Mouse (Mus musculus): Measurements from ENCODE around the gene Acta1.
A peak's percentile ranks its signal among the peaks of the same experiment; 100 is the strongest.

Gene Acta1

GRCm38 (mm10) chr8:123894502-123895097, at the start of gene Acta1:
TSS of gene Acta1 (minus strand) at chr8:123894751.
- DNase-seq = no peak

DNA sequence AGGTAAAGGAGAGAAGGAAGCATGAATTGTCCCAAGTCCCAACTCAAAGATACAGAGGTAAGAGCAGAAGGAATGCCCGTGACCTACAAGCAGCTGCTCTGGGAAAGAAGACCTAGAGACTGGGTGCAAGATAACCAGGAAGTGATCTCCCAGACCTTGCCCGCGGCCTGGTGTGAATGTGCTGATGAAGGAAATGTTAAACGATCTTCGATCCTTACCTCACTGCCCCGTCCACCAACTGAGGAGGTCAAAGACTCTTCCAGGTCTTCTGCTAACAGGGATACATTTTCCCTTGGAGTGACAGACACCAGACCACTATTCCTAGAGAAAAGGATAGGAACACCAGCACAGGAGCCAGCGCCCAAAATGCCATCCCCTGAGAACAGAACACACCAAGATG, 34.5 kb upstream of the Acta1 start:
- DNase-seq = no peak

- DNase-seq = no peak
Measured at GRCm38 (mm10) chr8:123925671-123926070, 31.1 kb upstream of the Acta1 start.

DNA sequence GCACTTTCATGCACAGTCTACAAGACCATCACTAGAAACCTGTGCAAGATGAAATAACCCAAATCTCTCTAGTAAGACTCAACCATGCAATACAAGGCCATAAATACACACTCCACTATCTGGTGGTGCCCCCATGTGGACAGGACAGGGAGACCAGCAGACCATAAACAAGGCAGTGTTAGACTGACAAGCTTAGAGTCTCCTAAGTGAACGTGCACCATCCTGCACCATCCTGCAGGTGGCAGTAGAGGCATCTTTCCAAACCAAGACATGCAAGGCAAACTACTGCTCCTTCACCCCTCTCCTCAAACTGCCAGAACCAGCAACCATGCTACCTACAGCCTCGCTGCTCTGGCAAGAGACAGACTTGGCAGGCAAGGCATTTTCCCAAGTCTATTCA, 30.2 kb upstream of the Acta1 start:
- peak; percentile 92 for DNase-seq

DNA sequence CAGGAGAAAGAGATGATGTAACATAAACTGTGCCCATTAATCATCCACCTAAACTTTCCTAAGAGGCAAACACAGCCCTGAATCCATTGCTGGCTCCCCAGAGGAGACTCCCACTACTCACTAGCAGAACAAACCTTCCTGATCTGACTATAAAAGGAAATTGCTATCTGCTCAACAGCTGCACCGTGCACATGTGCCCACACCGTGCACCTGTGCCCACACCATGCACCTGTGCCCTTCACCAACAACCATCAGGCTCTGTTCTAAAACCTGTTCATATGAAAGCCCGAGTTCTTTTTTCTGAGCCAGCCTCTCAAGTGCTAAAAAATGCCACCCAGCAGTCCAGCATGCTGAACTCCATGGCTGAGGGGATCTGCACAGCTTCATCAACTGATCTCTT, 20.1 kb upstream of the Acta1 start:
- DNase-seq = no peak

GRCm38 (mm10) chr8:123912265-123912664, 17.7 kb upstream of the Acta1 start:
- no peak for DNase-seq

DNA sequence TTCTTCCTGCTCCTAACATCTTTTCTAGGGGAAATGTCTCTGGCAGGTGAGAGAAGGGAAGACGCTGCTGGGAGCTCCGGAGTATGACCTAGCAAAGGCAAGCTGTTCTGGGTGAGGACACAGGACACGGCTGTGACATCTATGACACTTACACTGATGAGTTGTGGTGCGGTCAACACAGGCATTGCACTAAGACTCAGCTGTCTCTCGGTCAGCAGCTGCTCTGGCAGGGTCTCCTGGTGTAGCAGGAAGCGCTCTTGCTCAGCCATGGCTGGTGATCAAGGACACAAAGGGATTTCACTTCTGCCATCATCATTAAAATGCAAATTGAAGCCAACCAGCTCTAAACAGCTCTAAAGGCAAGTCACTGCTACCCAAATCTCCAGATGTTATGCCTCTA, 13.1 kb upstream of the Acta1 start:
- no peak for DNase-seq

DNA sequence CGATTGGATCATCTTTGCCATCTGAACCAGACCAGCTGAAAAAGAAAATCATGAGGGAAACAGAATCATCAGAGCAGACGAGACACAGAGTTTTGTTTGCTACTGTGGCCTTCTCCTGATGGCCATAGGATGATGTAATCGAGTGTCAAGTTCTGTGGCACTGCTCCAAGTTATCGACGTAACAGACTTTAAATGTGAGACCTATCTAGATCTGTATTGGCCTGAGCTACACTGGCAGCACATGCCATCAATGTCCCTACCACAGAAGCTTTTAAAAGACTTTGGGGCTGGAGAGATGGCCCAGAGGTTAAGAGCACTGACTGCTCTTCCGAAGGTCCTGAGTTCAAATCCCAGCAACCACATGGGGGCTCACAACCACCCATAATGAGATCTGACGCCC, 8.1 kb upstream of the Acta1 start:
- no peak for DNase-seq

DNA sequence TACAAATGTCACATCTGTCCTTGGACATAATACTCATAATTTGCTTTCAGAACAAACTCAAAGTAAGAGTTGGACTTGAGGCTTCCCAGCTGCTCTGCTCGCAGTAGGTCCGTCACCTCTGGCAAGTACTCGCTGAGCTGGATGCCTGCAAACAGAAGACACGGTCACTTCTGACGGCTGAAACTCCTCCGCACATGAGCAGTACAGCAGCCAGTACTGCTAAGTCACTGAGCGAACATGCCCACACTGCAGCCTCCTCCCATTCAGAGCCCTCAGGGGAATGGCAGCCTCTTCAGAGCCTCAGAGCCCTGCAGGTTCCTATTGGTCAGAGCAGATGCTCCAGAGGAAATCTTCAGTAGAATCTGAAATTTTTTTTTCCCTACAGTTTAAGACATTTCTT, 4.8 kb upstream of the Acta1 start:
- no peak for DNase-seq

GRCm38 (mm10) chr8:123898576-123898975, 4.0 kb upstream of the Acta1 start:
- DNase-seq = no peak

GRCm38 (mm10) chr8:123896774-123897173, 2.2 kb upstream of the Acta1 start:
- no peak for DNase-seq

GRCm38 (mm10) chr8:123896366-123896761, 1.8 kb upstream of the Acta1 start:
- no peak for DNase-seq

DNA sequence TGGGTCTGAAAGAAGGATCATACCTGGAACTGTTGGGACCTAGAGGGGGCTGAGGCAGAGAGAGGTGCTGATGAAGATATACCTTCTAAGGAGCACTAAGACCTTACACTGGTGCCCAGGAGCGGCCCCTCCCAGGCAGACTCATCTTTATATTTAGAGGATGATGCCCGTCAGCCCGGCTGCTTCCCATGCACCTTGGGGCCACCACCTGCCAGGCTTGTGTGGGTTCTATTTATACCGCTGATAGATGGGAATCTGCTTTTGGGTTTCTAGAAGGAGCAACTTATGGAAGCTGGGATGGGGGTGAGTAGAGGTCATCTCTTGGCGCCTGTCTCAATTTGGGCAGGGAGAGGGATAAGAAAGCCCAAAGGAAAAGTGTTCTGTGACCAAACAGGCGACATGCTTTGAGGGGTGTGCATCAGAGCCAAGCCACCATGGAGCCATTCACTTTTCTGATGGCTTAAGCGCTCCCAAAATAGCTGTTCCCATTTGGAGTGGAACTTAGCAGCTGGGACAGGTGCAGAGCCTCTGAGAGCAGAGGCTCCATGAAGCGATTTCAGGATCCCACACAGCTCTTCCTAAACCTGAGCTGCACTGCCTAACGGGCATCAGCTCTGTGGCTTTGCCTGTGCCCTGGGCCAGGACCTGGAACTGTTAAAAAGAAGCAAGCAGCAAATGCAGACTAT, 1.3 kb upstream of the Acta1 start:
- no peak for DNase-seq

- no peak for DNase-seq
Measured at GRCm38 (mm10) chr8:123895230-123895629, 679 bp upstream of the Acta1 start.

- DNase-seq = no peak
Measured at GRCm38 (mm10) chr8:123893413-123893812, 1.1 kb downstream of the Acta1 start.

- DNase-seq = no peak
Measured at GRCm38 (mm10) chr8:123892586-123893155, 1.9 kb downstream of the Acta1 start.

DNA sequence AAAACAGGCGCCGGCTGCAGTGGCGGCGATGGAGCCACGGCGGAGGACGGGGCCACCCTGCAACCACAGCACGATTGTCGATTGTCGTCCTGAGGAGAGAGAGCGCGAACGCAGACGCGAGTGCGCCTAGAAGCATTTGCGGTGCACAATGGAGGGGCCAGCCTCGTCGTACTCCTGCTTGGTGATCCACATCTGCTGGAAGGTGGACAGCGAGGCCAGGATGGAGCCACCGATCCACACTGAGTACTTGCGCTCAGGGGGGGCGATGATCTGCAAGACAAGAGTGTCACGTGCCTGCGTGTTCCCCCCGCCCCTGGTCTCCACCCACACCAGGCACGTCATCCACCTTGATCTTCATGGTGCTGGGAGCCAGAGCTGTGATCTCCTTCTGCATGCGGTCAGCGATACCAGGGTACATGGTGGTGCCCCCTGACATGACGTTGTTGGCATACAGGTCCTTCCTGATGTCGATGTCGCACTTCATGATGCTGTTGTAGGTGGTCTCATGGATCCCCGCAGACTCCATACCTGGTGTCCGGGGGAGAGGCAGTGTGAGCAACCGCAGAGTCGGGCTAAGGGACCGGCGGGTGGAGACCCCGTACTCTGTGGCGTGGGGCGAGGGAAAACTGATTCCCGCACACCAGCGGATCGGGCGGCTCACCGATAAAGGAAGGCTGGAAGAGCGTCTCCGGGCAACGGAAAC, 2.5 kb downstream of the Acta1 start:
- no peak for DNase-seq

DNA sequence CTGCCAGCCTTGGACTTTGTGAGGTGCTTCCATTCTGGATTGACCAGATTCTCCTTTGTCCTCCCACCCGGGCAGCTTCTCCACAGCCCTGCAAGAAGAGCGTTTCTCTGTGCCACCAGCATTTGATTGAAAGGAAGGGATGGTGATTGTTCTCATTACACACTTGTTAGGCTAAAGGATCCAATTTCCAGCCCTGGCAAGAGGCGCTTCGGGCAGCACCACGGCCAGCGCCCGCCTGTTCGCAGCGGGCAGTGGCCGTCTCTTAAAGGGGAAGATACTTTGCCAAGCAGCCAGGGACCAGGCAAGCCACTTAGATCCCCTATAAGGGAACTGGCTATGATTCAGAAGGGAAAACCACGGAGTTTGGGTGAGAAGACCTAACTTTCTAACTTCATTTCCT, 3.3 kb downstream of the Acta1 start:
- peak; percentile 35 for DNase-seq

GRCm38 (mm10) chr8:123889797-123890196, 4.8 kb downstream of the Acta1 start:
- DNase-seq = no peak

GRCm38 (mm10) chr8:123887956-123888355, 6.6 kb downstream of the Acta1 start:
- no peak for DNase-seq

- DNase-seq = no peak
Measured at GRCm38 (mm10) chr8:123887163-123887562, 7.4 kb downstream of the Acta1 start.

GRCm38 (mm10) chr8:123884721-123885565, 9.6 kb downstream of the Acta1 start:
- no peak for DNase-seq

DNA sequence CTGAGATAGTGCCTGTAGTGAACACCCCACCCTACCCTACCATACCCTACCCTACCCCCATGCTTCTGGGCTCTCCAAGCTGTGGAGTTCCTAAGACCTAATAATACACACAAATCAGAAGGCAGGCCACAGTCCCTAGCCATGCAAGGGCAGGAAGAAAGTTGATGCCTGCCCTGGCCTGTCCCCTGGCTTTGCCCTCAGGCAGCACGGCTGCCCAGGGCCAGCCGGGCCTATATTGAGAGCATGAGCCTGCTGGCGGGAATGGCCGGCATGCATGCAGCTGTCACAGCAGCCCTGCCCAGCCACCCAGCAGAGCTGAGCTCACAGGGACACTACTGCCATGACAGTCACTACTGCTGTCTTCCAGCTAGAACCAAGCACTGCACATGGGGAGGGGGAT, 11.5 kb downstream of the Acta1 start:
- no peak for DNase-seq

Data from kidney, adult 9 months (tissue).